Mouse (Mus musculus): Measurements from ENCODE around the gene Aplnr.

Gene Aplnr

DNA sequence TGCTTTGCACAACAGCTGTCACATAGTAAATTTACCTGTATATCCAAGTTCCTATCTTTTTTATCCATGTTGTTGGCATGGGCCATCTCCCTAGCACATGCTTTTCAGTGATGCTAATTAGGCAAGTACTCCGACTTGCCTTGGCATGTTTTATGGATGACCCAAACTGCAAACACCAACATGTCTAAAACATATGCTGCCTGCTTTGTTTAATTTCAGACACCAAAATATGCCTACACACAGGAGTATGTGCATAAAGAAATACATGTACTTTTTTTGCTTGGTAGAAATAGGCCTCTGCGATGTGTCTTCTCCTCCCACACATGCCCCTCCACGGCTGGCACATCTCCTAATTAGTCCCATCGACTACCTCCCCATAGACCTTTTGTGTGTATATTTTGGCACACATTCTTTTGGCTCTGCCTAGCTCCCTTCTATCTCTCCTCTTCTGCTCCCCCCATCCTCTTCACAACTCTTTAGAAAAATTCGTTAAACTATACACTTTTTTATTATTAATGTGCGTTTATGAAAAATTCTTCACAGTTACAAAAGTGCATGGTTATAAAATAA is 51.6 kb downstream of the Aplnr start:
- no peak for DNase-seq (ENCODE audit: low spot score)

All from embryo, embryonic 10.5 days (tissue).